Mouse (Mus musculus): ENCODE results near the gene Dock2. TPM values are rescaled to one million over a fixed set of nuclear protein-coding genes. Genes with fewer than 3 reads are reported as not detected.
"Not testable (repeated sequence)": the region's sequence is repeated elsewhere in the genome, so short reads cannot be mapped to it uniquely, and the experiment has no call there.

The Dock2 gene
- total RNA-seq (2017): 177 and 214 TPM in 2 replicates

DNA sequence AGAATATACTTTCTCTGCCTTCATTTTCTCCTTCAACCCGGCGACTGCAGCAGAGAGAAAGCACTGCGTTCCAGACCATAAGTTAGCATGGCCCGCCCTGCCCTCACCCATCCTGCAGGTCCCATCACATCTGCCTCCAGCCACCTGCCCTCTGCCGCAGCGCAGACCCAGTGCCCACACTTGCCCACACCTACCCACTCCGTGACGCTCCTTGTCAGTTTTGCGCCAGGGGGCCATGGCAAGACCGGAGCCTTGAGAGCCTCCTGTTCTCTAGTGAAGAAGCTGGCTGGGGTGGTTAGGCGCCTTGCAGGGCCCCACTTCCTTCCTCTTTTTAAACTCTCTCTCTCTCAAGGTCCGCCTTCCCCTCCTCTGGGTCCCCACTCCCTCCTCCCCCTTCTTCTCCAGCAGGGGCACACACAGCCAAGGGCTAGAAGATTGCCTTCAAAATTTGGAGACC is at the start of gene Dock2:
Dock2 (minus strand) TSS at position 306 of the 457 bp plus-strand sequence.
- ATAC-seq (replicated peaks in 1 of 2; ENCODE audit: insufficient read depth in 1 of 2, low FRiP score in 2 of 2, low TSS enrichment in 1 of 2, low read depth in 1 of 2, poor library complexity in 2 of 2, severe bottlenecking in 2 of 2): peak; percentile 91 to 94

DNA sequence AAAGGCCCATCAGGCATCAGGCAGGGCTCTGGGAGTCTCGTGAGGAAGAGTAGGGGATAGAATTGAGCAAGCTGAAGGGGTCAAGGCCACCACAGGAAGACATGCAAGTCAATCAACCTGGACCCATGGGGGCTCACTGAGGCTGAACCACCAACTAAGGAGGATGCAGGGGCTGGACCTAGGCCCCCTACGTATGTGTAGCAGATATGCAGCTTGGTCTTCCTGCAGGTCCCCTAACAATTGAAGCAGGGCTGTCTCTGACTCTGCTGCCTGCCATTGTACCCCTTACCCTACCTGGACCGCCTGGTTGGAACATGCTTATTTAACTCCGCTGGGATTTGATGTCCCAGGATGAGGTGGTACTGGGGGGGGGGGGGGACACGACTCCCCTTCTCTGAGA is 49.0 kb upstream of the Dock2 start:
- no peak for ATAC-seq (replicated peaks in 1 of 2; ENCODE audit: insufficient read depth in 1 of 2, low FRiP score in 2 of 2, low TSS enrichment in 1 of 2, low read depth in 1 of 2, poor library complexity in 2 of 2, severe bottlenecking in 2 of 2)

DNA sequence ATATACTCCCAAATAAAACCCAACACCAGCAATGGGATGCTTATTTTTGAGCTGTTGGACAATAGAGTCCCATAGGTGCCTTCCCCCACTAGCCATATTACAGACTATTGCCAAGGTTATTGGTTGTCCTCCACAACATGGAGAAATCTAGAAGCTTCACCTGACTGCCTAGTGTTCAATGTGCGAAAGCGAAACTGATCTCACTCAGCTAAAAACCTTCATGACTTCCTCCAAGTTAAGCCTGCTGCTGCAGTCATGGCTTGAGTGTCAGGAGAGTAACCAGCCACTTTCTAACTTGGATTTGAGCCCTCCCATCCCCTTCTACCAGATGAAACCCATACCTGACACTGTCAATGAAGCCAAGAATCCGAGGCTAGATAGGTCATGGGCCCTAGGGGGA is 44.1 kb upstream of the Dock2 start:
- no peak for ATAC-seq (replicated peaks in 1 of 2; ENCODE audit: insufficient read depth in 1 of 2, low FRiP score in 2 of 2, low TSS enrichment in 1 of 2, low read depth in 1 of 2, poor library complexity in 2 of 2, severe bottlenecking in 2 of 2)

DNA sequence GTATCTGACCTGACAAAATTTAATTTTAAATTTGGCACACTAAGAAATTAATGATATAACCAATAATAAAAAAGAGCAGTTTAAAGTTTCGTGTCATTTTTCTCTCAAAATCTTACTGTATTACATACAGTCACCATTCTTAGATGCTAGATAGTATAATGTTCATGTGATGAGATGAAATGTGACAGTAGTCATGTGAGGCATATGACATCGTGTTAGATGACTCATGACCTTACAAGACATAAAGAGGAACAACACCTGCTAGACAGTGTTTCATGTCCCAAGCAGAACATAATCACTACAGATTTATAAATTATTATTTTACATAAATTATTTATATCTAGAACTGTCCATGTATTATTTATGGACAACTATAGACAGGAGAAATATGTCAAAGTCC is 43.2 kb upstream of the Dock2 start:
- ATAC-seq (replicated peaks in 1 of 2; ENCODE audit: insufficient read depth in 1 of 2, low FRiP score in 2 of 2, low TSS enrichment in 1 of 2, low read depth in 1 of 2, poor library complexity in 2 of 2, severe bottlenecking in 2 of 2): no peak

DNA sequence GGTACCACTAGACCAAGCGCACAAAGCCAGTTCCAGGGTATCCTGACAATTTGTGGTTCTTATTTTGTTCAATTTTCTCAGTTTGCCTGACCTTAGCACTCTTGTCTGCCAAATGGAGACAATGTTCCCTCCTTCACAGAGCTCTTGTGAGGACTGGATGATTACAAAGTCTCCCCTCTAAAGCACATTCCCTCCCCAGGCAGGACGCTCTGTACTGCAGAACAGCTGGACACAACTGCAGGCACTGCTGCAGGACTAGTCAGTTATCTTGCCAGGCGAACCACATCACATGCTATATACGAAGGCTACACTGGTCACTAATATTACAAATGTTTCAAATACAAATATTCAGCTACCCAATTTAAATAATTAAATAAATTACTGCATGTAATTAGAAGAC is 41.1 kb upstream of the Dock2 start:
- no peak for ATAC-seq (replicated peaks in 1 of 2; ENCODE audit: insufficient read depth in 1 of 2, low FRiP score in 2 of 2, low TSS enrichment in 1 of 2, low read depth in 1 of 2, poor library complexity in 2 of 2, severe bottlenecking in 2 of 2)

DNA sequence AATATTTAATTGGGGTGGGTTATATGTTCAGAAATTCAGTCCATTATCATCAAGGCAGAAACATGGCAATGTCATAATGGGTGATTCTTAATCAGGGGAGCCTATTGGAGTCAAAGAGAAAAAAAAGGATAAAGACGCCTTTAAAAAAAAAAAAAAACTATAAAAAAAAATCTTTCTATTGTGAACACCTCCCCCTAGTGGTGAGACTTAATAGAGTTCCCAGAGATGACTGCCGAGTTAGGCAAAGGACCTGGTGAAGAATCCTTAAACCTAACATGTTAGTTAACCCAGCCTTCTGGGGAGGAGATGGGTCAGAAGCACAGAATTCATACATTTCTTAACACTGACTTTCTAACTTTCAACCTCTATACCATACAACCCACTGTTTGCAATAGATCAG is 31.1 kb upstream of the Dock2 start:
- peak in 1 of 2 experiments; percentile 45; a peak in 1 of 4 replicates for ATAC-seq (replicated peaks in 1 of 2; ENCODE audit: insufficient read depth in 1 of 2, low FRiP score in 2 of 2, low TSS enrichment in 1 of 2, low read depth in 1 of 2, poor library complexity in 2 of 2, severe bottlenecking in 2 of 2)

DNA sequence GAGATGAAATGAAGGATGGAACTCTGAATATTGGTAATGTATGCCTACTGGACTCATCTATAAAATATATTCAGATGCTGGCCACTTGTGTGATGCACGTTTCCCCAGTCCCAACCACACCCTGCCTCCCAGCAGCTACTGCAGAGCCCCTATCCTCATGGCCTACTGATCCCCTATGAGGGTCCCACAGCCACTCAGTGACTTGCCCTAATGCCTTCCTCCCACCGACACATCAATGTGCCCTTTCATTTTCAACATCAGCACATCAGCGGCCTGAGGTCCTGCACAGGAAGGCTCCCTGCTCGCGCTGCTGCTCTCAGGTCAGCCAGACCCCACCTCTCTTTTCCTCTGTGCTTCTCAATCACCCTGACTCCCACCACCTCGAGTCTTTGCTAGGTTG is 30.6 kb upstream of the Dock2 start:
- no peak for ATAC-seq (replicated peaks in 1 of 2; ENCODE audit: insufficient read depth in 1 of 2, low FRiP score in 2 of 2, low TSS enrichment in 1 of 2, low read depth in 1 of 2, poor library complexity in 2 of 2, severe bottlenecking in 2 of 2)

DNA sequence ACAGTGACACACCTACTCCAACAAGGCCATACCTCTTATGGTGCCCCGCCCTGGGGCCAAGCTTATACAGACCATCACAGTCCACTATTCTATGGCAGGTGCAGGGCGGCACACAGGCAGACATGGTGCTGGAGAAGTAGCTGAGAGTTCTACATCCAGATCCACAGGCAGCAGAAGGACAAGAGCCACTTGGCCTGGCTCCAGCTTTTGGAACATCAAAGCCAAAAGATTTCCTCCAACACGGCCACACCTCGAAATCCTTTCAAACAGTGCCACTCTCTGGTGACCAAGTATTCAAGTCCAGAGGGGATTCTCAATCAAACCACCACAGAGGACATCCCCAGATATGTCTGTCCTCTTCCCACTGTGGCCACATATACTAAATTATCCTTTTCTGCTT is 21.3 kb upstream of the Dock2 start:
- not testable (repeated sequence) for ATAC-seq (replicated peaks in 1 of 2; ENCODE audit: insufficient read depth in 1 of 2, low FRiP score in 2 of 2, low TSS enrichment in 1 of 2, low read depth in 1 of 2, poor library complexity in 2 of 2, severe bottlenecking in 2 of 2)

DNA sequence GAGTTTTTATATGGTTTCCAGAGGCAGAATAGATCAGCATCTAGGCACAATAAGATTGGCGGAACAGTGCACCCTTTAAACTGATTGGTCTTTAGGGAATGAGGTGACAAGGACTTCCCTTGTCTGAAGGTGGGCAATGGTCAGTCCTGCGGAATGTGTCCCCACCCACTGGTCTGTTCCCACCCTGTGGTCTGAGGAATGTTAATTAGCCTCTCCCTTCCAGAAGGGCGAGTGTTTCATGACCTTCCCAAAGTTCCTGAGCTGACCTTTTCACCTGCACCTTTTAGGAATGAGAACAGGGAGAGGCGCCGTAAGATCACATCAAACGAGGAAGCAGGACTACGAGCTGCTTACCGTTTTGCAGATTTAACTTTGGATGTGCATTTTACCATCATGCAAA is 14.4 kb upstream of the Dock2 start:
- ATAC-seq (replicated peaks in 1 of 2; ENCODE audit: insufficient read depth in 1 of 2, low FRiP score in 2 of 2, low TSS enrichment in 1 of 2, low read depth in 1 of 2, poor library complexity in 2 of 2, severe bottlenecking in 2 of 2): not testable (repeated sequence)

DNA sequence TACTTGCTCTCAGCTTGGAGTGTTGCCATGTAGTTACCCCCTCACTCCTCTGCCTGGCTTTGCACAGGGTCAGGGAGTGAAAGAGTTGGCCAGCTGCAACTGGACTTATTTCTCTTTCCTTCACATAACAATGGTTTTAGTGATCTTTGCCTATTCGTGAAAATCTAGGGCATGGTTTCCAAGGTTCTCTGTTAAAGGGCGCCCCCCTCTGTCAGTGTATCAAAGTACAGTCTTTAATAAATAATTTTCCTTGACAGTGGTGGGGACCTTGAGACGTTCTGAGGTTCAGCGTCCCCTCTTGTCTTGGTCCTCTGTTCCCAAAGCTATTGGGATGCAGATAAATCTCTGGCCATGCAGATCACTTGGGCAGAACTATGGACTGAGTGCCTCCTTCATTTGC is 12.4 kb upstream of the Dock2 start:
- peak; percentile 69 to 75; a peak in 3 of 4 replicates for ATAC-seq (replicated peaks in 1 of 2; ENCODE audit: insufficient read depth in 1 of 2, low FRiP score in 2 of 2, low TSS enrichment in 1 of 2, low read depth in 1 of 2, poor library complexity in 2 of 2, severe bottlenecking in 2 of 2)

DNA sequence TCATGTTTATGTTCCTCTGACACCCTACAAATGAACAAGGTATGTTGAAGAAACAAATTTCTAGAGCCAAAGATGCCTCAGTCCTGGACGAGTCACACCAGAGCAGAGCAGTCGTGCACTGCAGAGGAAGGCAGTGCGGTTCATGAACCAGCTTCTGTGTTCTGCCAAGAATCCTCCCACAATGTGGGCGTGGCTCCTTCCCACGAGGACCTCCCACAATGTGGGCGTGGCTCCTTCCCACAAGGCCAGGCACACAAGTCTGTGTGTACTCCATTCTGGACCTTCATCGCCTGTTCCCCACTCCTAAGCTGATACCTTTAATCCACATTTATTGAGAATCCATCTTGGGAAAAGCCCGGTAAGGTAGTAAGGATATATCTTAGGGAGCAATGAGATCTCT is 8.2 kb upstream of the Dock2 start:
- peak in 1 of 2 experiments; percentile 32; a peak in 1 of 4 replicates for ATAC-seq (replicated peaks in 1 of 2; ENCODE audit: insufficient read depth in 1 of 2, low FRiP score in 2 of 2, low TSS enrichment in 1 of 2, low read depth in 1 of 2, poor library complexity in 2 of 2, severe bottlenecking in 2 of 2)

DNA sequence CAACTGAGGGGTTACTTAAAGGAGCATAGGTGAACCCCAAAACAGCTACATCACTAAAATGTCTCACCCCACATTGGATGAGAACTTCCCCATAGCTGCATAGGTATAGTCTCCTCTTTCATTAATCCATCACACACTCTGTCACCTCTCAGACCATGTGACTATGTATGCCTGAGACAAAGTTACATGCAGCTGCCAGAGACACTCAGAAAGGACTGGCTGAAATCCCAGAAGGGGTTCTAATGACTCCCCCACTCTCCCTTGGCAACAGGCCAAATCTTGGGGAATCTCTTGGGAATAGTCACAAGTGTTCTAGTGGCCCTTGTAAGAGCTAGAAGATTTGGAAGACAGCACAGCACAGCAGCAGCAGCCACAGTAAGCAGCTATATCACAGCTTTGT is 1.2 kb upstream of the Dock2 start:
- ATAC-seq (replicated peaks in 1 of 2; ENCODE audit: insufficient read depth in 1 of 2, low FRiP score in 2 of 2, low TSS enrichment in 1 of 2, low read depth in 1 of 2, poor library complexity in 2 of 2, severe bottlenecking in 2 of 2): no peak

DNA sequence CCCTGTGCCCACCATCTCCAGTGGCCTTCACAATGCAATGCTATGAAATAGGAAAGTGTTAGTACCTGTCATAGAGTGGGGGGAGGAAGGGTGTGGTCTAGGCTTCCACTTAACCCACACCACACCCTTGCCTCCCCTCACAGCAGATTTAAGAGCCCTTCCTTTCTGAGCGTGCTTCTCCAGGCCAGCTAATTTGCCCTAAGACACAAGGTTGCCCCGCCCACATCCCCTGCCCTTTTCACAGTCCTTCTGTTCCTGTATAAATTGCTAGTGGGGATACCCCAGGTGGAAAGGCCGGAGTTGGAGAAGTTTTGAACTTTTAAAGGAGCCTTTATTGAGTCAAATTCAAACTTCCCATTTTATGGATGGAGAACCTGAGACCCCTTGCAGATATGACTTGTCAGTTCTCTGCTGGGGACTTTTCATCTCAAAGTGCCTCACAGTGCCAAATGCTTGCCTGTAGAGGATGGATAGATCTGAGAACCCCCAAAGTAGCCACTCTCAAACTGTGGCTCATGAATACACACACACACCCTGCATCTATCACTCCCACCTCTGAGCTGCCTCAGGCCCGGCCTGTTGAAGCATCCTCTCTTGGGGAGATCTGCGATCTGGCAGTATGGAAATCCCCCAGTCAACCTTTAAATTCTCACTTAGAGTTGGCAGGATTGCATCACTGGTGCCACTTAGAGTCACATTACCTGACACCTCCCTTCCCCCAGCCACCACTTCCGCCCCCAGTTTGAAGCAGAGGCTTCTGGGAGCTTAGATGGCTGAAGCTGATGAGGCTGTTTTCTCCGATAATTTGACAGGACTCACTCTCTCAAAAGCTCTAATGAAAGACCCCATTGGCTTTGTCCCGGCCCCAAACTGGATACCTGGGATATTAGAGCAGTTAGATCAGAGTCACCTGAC is 919 bp downstream of the Dock2 start:
- ATAC-seq (replicated peaks in 1 of 2; ENCODE audit: insufficient read depth in 1 of 2, low FRiP score in 2 of 2, low TSS enrichment in 1 of 2, low read depth in 1 of 2, poor library complexity in 2 of 2, severe bottlenecking in 2 of 2): peak; percentile 66 to 73

DNA sequence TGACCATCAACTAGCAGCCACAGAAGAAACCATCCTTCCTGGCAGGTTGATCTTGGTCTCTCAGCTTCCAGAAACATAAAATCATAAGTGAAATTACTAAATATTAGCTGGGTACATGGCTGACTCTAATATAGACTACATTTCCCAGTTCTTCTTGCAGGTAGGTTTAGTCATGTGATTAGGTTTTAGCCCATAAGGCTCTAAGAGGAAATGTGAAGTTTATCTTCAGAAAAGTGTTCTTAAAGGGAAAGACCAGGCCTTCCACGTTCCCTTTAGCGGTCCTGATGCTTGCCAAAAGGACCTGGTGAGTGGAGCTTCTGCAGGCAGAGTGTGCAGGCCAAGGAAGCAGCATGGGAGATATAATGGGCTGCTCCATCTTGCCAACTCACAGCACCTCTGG is 2.9 kb downstream of the Dock2 start:
- no peak for ATAC-seq (replicated peaks in 1 of 2; ENCODE audit: insufficient read depth in 1 of 2, low FRiP score in 2 of 2, low TSS enrichment in 1 of 2, low read depth in 1 of 2, poor library complexity in 2 of 2, severe bottlenecking in 2 of 2)

DNA sequence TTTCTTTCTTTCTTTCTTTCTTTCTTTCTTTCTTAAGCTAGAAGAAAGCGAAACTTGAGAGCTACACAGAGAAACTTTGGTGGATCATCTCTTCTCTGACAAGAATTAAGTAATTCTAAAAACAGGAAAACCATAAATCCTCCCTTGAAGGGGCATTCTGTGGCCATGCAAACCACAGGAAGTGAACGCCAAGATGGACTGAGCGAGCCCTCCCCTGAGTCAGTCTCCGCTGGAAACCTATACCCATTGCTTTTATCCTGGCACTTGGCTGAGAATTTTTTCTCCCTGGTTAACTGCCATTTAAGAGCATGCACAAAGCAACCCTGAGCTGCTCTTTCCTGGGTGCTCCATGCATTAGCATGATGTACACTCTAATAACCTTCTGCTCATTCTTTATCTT is 3.7 kb downstream of the Dock2 start:
- ATAC-seq (replicated peaks in 1 of 2; ENCODE audit: insufficient read depth in 1 of 2, low FRiP score in 2 of 2, low TSS enrichment in 1 of 2, low read depth in 1 of 2, poor library complexity in 2 of 2, severe bottlenecking in 2 of 2): peak; percentile 8 to 33; a peak in 2 of 4 replicates

DNA sequence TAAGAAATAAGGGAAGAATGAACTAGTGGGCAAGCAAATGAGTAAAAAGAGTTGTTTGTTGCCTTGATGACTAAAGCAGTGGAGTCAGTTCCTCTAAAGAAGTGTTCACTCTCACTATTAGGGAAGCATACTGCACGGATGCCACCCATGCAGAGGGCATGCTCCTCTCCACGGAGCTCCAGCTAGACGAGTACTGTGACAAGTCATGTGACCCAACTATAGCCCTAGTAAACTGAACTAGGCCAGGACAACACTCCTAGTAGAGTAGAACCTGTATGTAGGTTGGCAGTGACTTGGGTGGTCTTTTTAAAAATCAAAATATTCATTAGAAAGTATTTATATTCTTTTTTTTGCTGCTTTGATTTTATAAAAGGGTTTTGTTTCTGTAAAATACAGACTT is 5.3 kb downstream of the Dock2 start:
- no peak for ATAC-seq (replicated peaks in 1 of 2; ENCODE audit: insufficient read depth in 1 of 2, low FRiP score in 2 of 2, low TSS enrichment in 1 of 2, low read depth in 1 of 2, poor library complexity in 2 of 2, severe bottlenecking in 2 of 2)

DNA sequence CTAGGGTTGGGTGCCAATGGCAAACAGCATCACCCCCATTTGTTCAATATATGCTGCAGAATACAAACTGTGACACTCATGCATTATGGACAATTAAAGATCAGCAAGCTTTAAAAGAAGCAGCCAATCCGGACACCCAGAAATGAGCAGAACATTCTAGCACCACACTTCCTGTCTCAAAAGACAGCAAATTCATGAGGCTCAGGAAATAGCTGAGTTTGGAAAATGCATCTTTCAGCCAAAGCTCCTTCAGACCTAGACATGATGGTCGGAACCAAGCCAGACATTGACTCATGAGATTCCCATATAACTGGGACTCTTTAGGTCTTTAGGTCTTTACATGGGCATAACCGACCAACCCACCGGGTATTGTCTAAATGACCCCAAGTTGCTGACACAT is 6.2 kb downstream of the Dock2 start:
- no peak for ATAC-seq (replicated peaks in 1 of 2; ENCODE audit: insufficient read depth in 1 of 2, low FRiP score in 2 of 2, low TSS enrichment in 1 of 2, low read depth in 1 of 2, poor library complexity in 2 of 2, severe bottlenecking in 2 of 2)

DNA sequence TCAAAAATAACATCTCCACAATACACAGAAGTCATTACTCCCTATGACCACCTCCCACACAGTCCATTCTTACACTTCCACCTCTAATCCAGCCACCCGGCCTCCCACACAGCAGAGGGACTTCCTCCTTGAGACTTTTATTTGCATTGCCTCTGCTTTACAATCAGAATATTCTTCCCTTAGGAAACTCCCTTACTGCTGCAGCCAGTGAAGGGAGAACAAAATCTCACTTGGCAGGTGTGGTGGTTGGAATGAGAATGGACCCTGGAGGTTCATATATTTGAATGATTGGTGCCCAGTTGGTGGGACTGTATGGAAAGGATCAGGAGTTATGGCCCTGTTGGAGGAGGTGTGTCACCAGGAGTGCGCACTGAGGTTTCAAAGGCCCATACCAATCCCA is 7.6 kb downstream of the Dock2 start:
- no peak for ATAC-seq (replicated peaks in 1 of 2; ENCODE audit: insufficient read depth in 1 of 2, low FRiP score in 2 of 2, low TSS enrichment in 1 of 2, low read depth in 1 of 2, poor library complexity in 2 of 2, severe bottlenecking in 2 of 2)

DNA sequence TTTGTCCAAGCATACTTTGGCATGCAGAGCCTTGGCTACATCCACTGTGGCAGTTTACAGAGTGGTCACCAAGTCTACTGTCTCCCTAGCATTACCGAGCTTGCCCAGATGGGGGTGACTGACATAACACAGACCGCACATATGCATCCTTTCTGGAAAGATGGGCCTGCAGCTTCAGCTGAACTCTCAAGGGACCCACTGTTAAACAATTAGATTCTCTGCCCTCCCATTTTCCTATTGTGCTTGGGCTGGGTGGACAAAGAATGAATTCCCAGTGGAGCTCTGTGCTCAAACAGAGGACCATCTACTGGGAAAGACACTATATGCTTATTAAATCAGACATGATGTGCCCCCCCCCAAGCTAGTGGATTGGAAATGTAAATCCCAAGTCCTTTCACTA is 9.1 kb downstream of the Dock2 start:
- ATAC-seq (replicated peaks in 1 of 2; ENCODE audit: insufficient read depth in 1 of 2, low FRiP score in 2 of 2, low TSS enrichment in 1 of 2, low read depth in 1 of 2, poor library complexity in 2 of 2, severe bottlenecking in 2 of 2): no peak

Data from hematopoietic stem cell, adult 5-6 weeks (primary cell).